Mouse (Mus musculus) liver, embryonic 14.5 days (tissue): ENCODE measurements at regions not wholly inside any gene's neighbourhood (a gene's known extent, or its start where the extent isn't known, plus 50 kb on each side); places are given as distances from the start of the nearest gene placed in this dataset.

Source experiments
- CTCF ChIP-seq: IDR thresholded peaks from 2 replicates; pipeline ENCODE4 v1.5.1; 2016; ENCODE audit warnings: antibody characterized with exemption, low read depth, control low read depth
- EP300 ChIP-seq: IDR thresholded peaks from 2 replicates; pipeline ENCODE4 v1.6.1; 2016; ENCODE audit warnings: antibody characterized with exemption, low read depth

- no peak for TF ChIP-seq EP300
- TF ChIP-seq CTCF = no peak
Observed at GRCm38 (mm10) chr11:110731510-110731909, 236.3 kb upstream of the Kcnj16 start.
